Mouse (Mus musculus) fibroblast of lung, adult 2 months (primary cell): ENCODE results near the gene Wdr95.

Source experiments
- DNase-seq: peaks from one replicate; pipeline ENCODE4 v3.0.0-alpha.2; 2011; ENCODE audit warnings: low read depth

Wdr95 gene

GRCm38 (mm10) chr5:149527999-149528729 lies at the start of gene Wdr95:
Gene Wdr95 (plus strand): TSS chr5:149528679.
- DNase-seq = no peak

GRCm38 (mm10) chr5:149481920-149482319 lies 46.6 kb upstream of the Wdr95 start:
- no peak for DNase-seq

- DNase-seq = no peak
These were observed 45.0 kb upstream of the Wdr95 start for GRCm38 (mm10) chr5:149483321-149484052.

- DNase-seq = no peak
These were observed 44.2 kb upstream of the Wdr95 start for GRCm38 (mm10) chr5:149484270-149484669.

- DNase-seq = no peak
These were observed 43.0 kb upstream of the Wdr95 start for GRCm38 (mm10) chr5:149485447-149485846.

GRCm38 (mm10) chr5:149488360-149489021 lies 40.0 kb upstream of the Wdr95 start:
- DNase-seq = no peak

DNA sequence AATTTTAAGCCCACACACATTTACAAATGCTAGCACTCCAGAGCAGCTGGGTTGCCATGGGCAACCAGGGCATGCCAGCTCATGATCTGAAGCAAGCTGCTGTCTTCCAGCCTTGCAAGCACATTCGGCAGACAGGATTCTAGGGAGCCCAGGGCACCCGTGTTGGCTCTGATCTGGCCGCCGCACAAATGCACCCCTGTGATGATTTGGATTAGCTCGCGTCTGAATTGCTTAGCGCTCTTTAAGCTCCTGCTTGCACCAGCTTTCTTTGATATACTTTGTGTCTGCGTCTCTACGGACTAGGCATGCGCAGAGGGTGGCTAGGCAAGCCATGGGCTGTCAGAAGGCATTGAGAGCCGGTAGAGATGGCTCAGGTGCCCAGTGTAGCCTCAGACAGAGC lies 39.3 kb upstream of the Wdr95 start:
- no peak for DNase-seq

- no peak for DNase-seq
These were observed 38.2 kb upstream of the Wdr95 start for GRCm38 (mm10) chr5:149490275-149490674.

DNA sequence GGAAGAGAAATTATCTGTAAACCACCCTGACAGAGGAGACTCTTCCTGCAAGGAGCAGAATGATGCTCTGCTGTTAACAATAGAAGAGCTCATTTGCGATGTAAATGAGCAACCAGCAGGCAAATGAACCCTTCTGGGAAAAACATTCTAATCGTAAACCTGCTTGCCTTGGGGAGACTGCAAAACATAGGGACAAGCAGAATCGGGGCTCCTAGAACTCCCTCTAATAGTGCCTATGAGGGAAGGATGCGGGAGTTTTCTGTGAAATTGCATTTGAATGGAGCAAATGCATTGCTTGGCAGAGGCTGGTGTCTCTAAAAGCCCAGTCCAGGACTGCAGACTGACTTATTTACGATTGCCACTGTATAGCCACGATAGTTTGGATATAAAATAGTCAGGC lies 32.8 kb upstream of the Wdr95 start:
- DNase-seq = no peak

DNA sequence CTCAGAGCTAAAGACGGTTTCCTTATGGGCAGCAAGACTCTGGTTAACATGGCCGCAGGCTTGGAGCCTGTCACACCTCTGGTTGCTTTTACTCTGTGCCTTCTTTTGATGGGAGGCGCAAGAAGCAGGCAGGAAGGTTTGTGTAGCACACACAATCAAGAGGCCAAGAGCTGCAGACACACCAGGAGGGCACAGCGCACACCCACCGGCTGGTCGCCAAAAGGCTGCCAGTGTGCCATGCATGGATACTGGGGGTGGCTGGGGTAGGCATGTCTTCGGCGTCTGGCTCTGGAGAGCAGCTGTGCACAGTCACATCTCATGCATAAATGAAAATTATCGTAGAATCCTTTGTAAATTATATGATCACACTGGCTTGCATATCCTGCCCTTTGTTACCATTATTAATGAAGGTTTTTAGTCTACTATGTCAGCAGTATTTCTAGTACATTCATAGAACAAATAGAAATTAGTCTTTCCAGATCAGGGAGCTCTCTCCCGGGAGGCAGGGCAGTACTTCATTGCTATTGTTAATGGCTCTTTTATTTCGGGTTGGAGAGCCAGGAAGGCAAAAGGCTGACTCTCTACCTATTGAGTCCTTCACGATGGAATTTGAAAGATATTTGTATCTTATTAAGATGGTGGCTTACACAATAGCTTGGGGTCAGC lies 31.9 kb upstream of the Wdr95 start:
- no peak for DNase-seq

- no peak for DNase-seq
These were observed 28.5 kb upstream of the Wdr95 start for GRCm38 (mm10) chr5:149499936-149500335.

- DNase-seq = no peak
These were observed 24.9 kb upstream of the Wdr95 start for GRCm38 (mm10) chr5:149503423-149504175.

GRCm38 (mm10) chr5:149504985-149505384 lies 23.5 kb upstream of the Wdr95 start:
- no peak for DNase-seq

GRCm38 (mm10) chr5:149506033-149506432 lies 22.4 kb upstream of the Wdr95 start:
- DNase-seq = no peak

DNA sequence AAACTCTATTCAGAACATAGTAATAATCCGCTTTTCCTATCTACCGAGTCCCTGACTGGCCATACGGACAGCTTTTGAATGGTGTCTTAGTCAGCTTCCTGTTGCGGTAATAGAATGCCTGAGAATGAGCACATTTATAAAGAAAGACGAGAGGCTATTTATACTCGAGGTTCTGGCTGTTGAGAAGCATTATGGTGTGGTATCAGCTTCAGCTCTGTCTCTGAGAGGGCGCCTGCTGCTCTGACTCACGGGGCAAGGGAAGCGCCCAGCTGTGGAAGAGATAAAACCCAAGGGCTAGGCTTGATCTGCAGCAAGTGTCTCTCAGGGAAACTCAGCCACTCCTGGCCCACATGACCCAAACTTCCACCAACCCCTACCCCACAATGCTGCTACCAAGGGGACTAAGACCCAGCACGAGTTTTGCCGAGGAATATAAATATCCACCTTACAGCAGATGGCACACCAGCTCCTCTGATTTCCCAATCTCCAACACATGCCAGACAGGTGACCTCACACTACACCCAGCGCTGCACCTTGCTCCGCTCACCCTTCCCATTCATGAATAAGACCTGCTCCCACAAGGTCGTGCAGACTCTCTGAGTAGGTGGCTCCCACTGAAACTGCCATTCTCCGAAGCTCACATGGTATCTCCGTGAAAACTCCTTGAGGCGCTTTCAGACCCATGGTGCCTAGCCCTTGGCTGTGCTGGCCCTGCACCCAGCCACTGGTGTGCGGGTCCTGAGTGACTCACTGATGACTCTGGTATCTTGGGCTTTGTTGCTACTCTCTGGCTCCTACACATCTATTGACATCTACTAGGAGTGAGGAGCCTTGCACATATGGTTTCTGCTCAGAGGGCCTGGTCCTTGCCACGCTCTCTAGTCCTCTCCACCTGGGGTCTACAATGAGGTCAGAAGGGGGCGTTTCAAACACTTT lies 20.1 kb upstream of the Wdr95 start:
- no peak for DNase-seq

DNA sequence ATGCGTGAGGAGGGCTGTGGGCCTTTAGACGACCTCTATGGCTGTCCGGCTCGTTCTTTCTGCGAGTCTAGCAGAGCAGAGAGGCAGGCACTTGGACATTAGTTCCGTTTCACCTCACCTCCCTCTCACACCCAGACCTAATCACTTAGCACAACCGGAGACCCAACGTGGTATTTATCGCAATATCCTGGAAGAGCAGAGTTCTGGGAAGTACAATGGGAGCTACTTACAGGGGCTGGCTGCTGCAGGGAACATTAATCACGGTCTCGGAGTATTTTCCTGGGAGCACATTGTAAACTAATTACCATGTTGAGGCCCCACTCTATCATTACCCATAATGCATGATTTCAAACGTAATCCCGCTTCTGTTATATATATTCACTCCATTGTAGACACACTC lies 18.2 kb upstream of the Wdr95 start:
- DNase-seq = no peak

GRCm38 (mm10) chr5:149512695-149513094 lies 15.8 kb upstream of the Wdr95 start:
- DNase-seq = no peak

GRCm38 (mm10) chr5:149513438-149514086 lies 14.9 kb upstream of the Wdr95 start:
- DNase-seq = no peak

GRCm38 (mm10) chr5:149514087-149514671 lies 14.3 kb upstream of the Wdr95 start:
- no peak for DNase-seq

- no peak for DNase-seq
These were observed 13.6 kb upstream of the Wdr95 start for GRCm38 (mm10) chr5:149514890-149515289.
